Mouse (Mus musculus): ENCODE results near the gene Mcee. TPM values are rescaled to one million over a fixed set of nuclear protein-coding genes. Genes with fewer than 3 reads are reported as not detected.

The Mcee gene
- polyA plus RNA-seq (2014; fragmentation: Nextera tagmentation; extraction: Ambion mirVana), result 145 and 150 TPM in 2 replicates

DNA sequence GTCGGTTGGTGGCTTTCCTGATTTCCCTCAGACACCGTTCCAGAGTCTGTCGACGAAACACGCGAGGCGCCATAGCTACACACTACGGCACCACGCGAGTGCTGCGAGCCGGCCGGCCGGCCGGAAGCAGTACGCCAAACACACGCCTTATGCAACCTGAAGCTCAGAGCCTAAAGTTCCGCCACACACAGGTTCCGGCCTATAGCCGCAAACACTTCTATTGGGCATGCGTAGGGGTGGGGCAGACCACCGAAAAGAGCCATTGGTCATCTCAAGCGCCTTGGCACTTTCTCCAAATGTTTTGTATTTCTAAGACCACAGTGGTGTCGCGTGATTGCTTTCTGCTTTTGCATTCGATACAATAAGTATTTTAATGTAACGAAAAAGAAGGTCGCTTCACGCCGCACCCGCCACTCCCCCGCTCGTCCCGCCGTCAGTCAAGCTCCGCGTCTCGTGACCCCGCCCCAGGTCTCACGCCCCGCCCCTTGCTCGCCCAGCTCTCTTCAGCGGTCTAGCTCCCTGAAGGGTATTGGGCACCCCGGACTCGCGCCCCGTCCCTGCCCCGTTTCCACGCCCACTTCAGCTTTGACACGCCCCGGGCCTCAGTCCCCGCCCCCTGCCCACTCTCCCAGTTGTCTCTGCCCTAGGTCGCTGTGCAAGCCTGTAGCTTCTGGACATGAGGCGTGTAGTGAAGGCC lies at the start of gene Mcee, which contains the start of gene Mphosph10:
Gene Mcee, plus strand, starts transcription at position 486 of the 697 bp plus-strand sequence.
Gene Mphosph10, minus strand, starts transcription at position 147 of the 697 bp plus-strand sequence.
- H3K27me3 ChIP-seq (ENCODE audit: control insufficient read depth, insufficient read depth, low read length), result no peaks in the 10 kb centered on the region
- under 1% methylated on average over 54 of the region's 54 CpGs for WGBS

DNA sequence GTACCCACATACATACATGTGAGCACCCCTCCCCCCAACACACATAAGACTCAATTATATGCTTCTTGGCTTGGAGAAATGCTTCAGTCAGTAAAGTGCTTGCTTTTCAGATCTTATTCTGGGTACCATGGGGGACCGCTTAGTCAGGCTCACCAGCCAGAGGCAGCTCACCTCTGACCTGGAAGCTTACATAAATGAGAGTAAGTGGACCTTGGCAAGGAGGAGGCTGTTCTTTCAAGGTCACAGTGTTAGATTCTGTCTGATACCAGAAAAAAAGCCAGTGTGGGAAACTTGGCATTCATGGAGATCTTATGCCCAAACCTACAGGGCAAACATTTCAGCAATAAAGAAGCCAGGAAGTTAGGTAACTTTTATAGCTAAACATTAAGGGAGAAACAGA lies 44.6 kb upstream of the Mcee start:
- H3K27ac ChIP-seq (replicated peaks in 1 of 2; ENCODE audit: control insufficient read depth in 1 of 2, insufficient read depth in 1 of 2, low read depth in 2 of 2, low read length in 2 of 2), result no peak overlapping the region
- no peaks in the 10 kb centered on the region for H3K4me1 ChIP-seq (ENCODE audit: control insufficient read depth in 2 of 2, insufficient read depth in 2 of 2, low read length in 2 of 2)
- ATAC-seq (ENCODE audit: insufficient number of reproducible peaks, insufficient read depth, low FRiP score, low read depth), result no peak
- no peaks in the 10 kb centered on the region for H3K9me3 ChIP-seq (ENCODE audit: control insufficient read depth, low read length)
- no peaks in the 10 kb centered on the region for H3K27me3 ChIP-seq (ENCODE audit: control insufficient read depth, insufficient read depth, low read length)
- no peak overlapping the region for H3K4me2 ChIP-seq (ENCODE audit: low read length)
- 94% methylated on average over 1 of the region's 1 CpGs for WGBS
- H3K9ac ChIP-seq (ENCODE audit: low read length), result no peak overlapping the region
- H3K4me3 ChIP-seq (ENCODE audit: control insufficient read depth in 1 of 2, insufficient read depth in 1 of 2, low read depth in 1 of 2, low read length in 2 of 2), result no peak overlapping the region
- peaks cover 58% of the 10 kb centered on the region for H3K36me3 ChIP-seq (ENCODE audit: control insufficient read depth, insufficient read depth, low read length)

More for the DNA sequence above, at the start of gene Mcee, which contains the start of gene Mphosph10:
- peak within 1 kb of the TSS; percentile 91 for H3K9ac ChIP-seq (ENCODE audit: low read length)
- peaks cover 0 to 14% of the 10 kb centered on the region in 2 experiments; a peak in 3 of 4 replicates for H3K4me1 ChIP-seq (ENCODE audit: control insufficient read depth in 2 of 2, insufficient read depth in 2 of 2, low read length in 2 of 2)
- H3K9me3 ChIP-seq (ENCODE audit: control insufficient read depth, low read length), result no peaks in the 10 kb centered on the region
- ATAC-seq (ENCODE audit: insufficient number of reproducible peaks, insufficient read depth, low FRiP score, low read depth), result peak; percentile 100
- H3K4me2 ChIP-seq (ENCODE audit: low read length), result peak within 1 kb of the TSS; percentile 98
- H3K36me3 ChIP-seq (ENCODE audit: control insufficient read depth, insufficient read depth, low read length), result peaks cover 25% of the 10 kb centered on the region
- peak within 1 kb of the TSS; percentile 77 to 88 for H3K27ac ChIP-seq (replicated peaks in 1 of 2; ENCODE audit: control insufficient read depth in 1 of 2, insufficient read depth in 1 of 2, low read depth in 2 of 2, low read length in 2 of 2)
- H3K4me3 ChIP-seq (ENCODE audit: control insufficient read depth in 1 of 2, insufficient read depth in 1 of 2, low read depth in 1 of 2, low read length in 2 of 2), result peak within 1 kb of the TSS; percentile 82 to 98

DNA sequence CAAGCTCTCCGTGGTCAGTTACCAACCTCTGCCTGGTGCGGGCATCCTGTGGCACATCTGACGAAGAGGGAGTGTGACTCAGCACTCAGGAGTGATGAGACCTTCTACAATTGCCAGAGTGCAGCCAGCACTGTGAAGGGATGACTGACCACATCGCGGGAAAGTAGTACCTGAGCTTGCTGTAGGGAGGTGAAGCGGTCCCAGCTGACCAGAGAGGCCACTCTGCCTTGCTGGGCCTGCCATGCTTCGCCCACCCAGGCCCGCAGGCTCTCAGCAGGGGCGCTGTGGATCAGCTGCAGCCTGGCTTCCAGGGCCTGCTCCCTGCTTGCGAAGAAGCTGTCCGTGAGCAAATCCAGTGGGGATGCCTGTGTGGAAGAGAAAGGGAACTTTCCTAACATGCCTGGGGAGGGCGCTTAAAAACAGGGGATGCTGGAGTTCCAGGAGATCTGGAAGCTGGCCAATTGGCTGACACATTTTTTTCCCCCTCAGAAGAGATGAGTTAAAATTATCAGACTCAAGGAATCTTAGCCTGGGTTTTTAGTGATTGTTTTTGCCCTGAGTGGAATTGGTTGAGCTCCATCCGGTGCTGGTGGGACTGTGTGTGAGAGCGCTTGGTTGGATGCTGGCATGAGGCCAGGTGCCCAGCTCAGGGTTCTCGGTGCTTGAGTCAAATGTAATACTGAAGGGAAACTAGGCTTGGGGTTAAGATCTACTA lies 43.1 kb upstream of the Mcee start:
- Histone ChIP-seq H3K9me3 (ENCODE audit: control insufficient read depth, low read length) (no peaks in the 10 kb centered on the region), H3K27ac (replicated peaks in 1 of 2; ENCODE audit: control insufficient read depth in 1 of 2, insufficient read depth in 1 of 2, low read depth in 2 of 2, low read length in 2 of 2) (no peak overlapping the region), H3K36me3 (ENCODE audit: control insufficient read depth, insufficient read depth, low read length) (peaks cover 72% of the 10 kb centered on the region), H3K4me2 (ENCODE audit: low read length) (no peak overlapping the region), H3K4me3 (ENCODE audit: control insufficient read depth in 1 of 2, insufficient read depth in 1 of 2, low read depth in 1 of 2, low read length in 2 of 2) (no peak overlapping the region), H3K9ac (ENCODE audit: low read length) (no peak overlapping the region), H3K27me3 (ENCODE audit: control insufficient read depth, insufficient read depth, low read length) (no peaks in the 10 kb centered on the region), H3K4me1 (ENCODE audit: control insufficient read depth in 2 of 2, insufficient read depth in 2 of 2, low read length in 2 of 2) (no peaks in the 10 kb centered on the region)
- WGBS, result 82% methylated on average over 15 of the region's 15 CpGs
- ATAC-seq (ENCODE audit: insufficient number of reproducible peaks, insufficient read depth, low FRiP score, low read depth), result no peak

DNA sequence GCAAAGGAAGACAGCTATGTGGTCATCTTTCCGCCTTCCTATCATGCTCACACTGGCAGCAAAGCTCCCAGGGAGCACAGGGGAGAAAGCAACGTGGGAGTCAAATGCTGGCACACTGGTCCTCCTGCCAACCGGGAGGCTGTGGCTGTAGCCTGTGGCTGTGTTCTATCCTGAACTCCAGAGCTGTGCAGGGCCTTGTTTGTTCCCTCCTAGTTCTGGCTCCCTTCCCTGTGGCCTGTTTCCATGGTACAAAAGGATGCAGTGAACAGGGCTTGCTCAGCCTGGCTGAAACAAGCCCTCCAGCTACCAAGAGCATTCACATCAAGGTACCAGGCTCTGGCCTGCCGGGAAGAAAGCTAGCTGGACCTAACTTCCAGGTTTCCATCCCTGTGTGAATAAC lies 41.3 kb upstream of the Mcee start:
- Histone ChIP-seq H3K27me3 (ENCODE audit: control insufficient read depth, insufficient read depth, low read length) (no peaks in the 10 kb centered on the region), H3K9ac (ENCODE audit: low read length) (no peak overlapping the region), H3K4me3 (ENCODE audit: control insufficient read depth in 1 of 2, insufficient read depth in 1 of 2, low read depth in 1 of 2, low read length in 2 of 2) (no peak overlapping the region), H3K4me1 (ENCODE audit: control insufficient read depth in 2 of 2, insufficient read depth in 2 of 2, low read length in 2 of 2) (no peaks in the 10 kb centered on the region), H3K27ac (replicated peaks in 1 of 2; ENCODE audit: control insufficient read depth in 1 of 2, insufficient read depth in 1 of 2, low read depth in 2 of 2, low read length in 2 of 2) (no peak overlapping the region), H3K4me2 (ENCODE audit: low read length) (no peak overlapping the region), H3K9me3 (ENCODE audit: control insufficient read depth, low read length) (no peaks in the 10 kb centered on the region), H3K36me3 (ENCODE audit: control insufficient read depth, insufficient read depth, low read length) (peaks cover 64% of the 10 kb centered on the region)
- no peak for ATAC-seq (ENCODE audit: insufficient number of reproducible peaks, insufficient read depth, low FRiP score, low read depth)
- 80% methylated on average over 4 of the region's 4 CpGs for WGBS

DNA sequence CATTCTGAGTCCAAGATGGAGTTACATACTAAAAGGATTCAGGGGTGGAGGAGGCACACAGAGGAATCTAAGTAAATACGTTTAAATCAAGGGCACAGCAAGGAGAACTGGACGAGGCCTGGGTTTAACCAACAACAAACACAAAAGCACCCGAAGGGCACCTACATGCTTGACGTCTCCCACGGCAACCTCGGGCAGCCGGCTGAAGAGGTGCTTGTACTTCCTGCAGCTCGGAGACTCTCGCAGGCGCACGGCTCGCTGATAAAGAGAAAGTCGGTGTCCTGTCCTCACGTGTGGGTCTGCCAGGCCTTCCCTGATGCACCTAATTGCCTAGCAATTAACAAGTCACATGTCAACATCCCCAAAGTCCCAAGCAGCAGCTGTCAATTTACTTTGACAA lies 38.2 kb upstream of the Mcee start:
- Histone ChIP-seq H3K27ac (replicated peaks in 1 of 2; ENCODE audit: control insufficient read depth in 1 of 2, insufficient read depth in 1 of 2, low read depth in 2 of 2, low read length in 2 of 2) (no peak overlapping the region), H3K9me3 (ENCODE audit: control insufficient read depth, low read length) (no peaks in the 10 kb centered on the region), H3K36me3 (ENCODE audit: control insufficient read depth, insufficient read depth, low read length) (peaks cover 59% of the 10 kb centered on the region), H3K27me3 (ENCODE audit: control insufficient read depth, insufficient read depth, low read length) (no peaks in the 10 kb centered on the region), H3K4me2 (ENCODE audit: low read length) (no peak overlapping the region), H3K4me3 (ENCODE audit: control insufficient read depth in 1 of 2, insufficient read depth in 1 of 2, low read depth in 1 of 2, low read length in 2 of 2) (no peak overlapping the region), H3K4me1 (ENCODE audit: control insufficient read depth in 2 of 2, insufficient read depth in 2 of 2, low read length in 2 of 2) (peaks cover 4 to 5% of the 10 kb centered on the region in 2 experiments; a peak in 2 of 4 replicates), H3K9ac (ENCODE audit: low read length) (no peak overlapping the region)
- WGBS, result 48% methylated on average over 14 of the region's 14 CpGs
- ATAC-seq (ENCODE audit: insufficient number of reproducible peaks, insufficient read depth, low FRiP score, low read depth), result no peak

DNA sequence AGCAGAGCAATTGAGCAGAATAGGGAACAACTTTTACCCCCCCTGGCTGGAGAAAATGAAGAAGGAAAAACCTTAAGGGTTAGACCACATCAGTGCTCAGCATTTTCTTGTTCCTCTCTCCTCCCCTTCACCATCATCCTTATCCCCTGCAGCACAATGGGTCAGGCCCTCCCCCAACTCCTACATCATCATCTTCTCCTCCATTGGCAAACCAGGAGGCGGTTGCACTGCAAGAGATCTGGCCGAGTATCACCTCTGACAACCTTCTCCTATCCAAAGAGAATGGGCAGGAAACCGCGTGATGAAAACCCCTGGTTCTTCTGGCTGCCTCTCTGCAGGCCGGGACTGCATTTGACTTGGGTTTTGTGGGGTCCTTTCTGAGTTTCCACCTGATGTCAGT lies 35.7 kb upstream of the Mcee start:
- Histone ChIP-seq H3K4me2 (ENCODE audit: low read length) (no peak overlapping the region), H3K9ac (ENCODE audit: low read length) (no peak overlapping the region), H3K36me3 (ENCODE audit: control insufficient read depth, insufficient read depth, low read length) (peaks cover 63% of the 10 kb centered on the region), H3K27me3 (ENCODE audit: control insufficient read depth, insufficient read depth, low read length) (no peaks in the 10 kb centered on the region), H3K9me3 (ENCODE audit: control insufficient read depth, low read length) (no peaks in the 10 kb centered on the region), H3K4me3 (ENCODE audit: control insufficient read depth in 1 of 2, insufficient read depth in 1 of 2, low read depth in 1 of 2, low read length in 2 of 2) (no peak overlapping the region), H3K27ac (replicated peaks in 1 of 2; ENCODE audit: control insufficient read depth in 1 of 2, insufficient read depth in 1 of 2, low read depth in 2 of 2, low read length in 2 of 2) (no peak overlapping the region), H3K4me1 (ENCODE audit: control insufficient read depth in 2 of 2, insufficient read depth in 2 of 2, low read length in 2 of 2) (peaks cover 4 to 5% of the 10 kb centered on the region in 2 experiments; a peak in 2 of 4 replicates)
- ATAC-seq (ENCODE audit: insufficient number of reproducible peaks, insufficient read depth, low FRiP score, low read depth), result no peak
- 78% methylated on average over 5 of the region's 5 CpGs for WGBS

DNA sequence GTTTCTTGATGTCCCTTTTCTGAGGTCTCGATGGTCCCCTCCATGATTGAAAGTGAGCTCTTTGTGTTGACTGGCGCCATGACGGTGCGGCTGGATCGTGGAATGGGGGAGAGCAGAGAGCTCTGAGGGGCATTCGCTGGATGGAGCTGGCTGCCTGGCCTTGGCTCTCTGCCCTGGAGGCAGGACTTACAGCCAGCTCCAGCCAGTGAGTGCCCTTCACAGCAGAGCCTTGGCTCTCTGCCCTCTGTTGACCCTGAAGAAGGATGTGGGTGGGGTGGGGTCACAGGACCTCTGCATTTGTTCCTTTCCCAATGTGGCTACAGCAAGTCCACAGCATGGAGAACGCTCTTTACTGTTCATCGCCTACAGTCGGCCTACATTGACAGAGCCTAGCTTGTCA lies 35.0 kb upstream of the Mcee start:
- Histone ChIP-seq H3K9ac (ENCODE audit: low read length) (no peak overlapping the region), H3K4me3 (ENCODE audit: control insufficient read depth in 1 of 2, insufficient read depth in 1 of 2, low read depth in 1 of 2, low read length in 2 of 2) (no peak overlapping the region), H3K4me2 (ENCODE audit: low read length) (no peak overlapping the region), H3K27ac (replicated peaks in 1 of 2; ENCODE audit: control insufficient read depth in 1 of 2, insufficient read depth in 1 of 2, low read depth in 2 of 2, low read length in 2 of 2) (no peak overlapping the region), H3K9me3 (ENCODE audit: control insufficient read depth, low read length) (no peaks in the 10 kb centered on the region), H3K36me3 (ENCODE audit: control insufficient read depth, insufficient read depth, low read length) (peaks cover 63% of the 10 kb centered on the region), H3K4me1 (ENCODE audit: control insufficient read depth in 2 of 2, insufficient read depth in 2 of 2, low read length in 2 of 2) (peaks cover 4 to 5% of the 10 kb centered on the region in 2 experiments; a peak in 2 of 4 replicates), H3K27me3 (ENCODE audit: control insufficient read depth, insufficient read depth, low read length) (no peaks in the 10 kb centered on the region)
- ATAC-seq (ENCODE audit: insufficient number of reproducible peaks, insufficient read depth, low FRiP score, low read depth), result 0 out of 2 replicates have a peak, but pooled peaks have one; percentile 23
- 82% methylated on average over 9 of the region's 9 CpGs for WGBS

Measured in heart, embryonic 14.5 days (tissue).